Mouse (Mus musculus) kidney, adult 2 months (tissue): ENCODE measurements around the gene Lyz1. TPM values are rescaled to one million over a fixed set of nuclear protein-coding genes. Genes with fewer than 3 reads are reported as not detected.
"Not testable (repeated sequence)": the region's sequence is repeated elsewhere in the genome, so short reads cannot be mapped to it uniquely, and the experiment has no call there.

Experiments
- DNase-seq: peaks from one replicate; pipeline ENCODE4 v3.0.0; 2021
- H3K27ac ChIP-seq: fragments of 200-500 bp; 2 replicates; pipeline ENCODE4 v1.5.1; 2012; ENCODE audit warnings: low read depth, low read length, control low read depth, inconsistent platforms; ENCODE audit not compliant: insufficient read depth
- H3K27me3 ChIP-seq: fragments of 200-500 bp; replicated peaks from 2 replicates; pipeline ENCODE4 v1.6.1; 2012; ENCODE audit warnings: mild to moderate bottlenecking, moderate library complexity, low read length, inconsistent platforms; ENCODE audit not compliant: control insufficient read depth, insufficient read depth
- H3K36me3 ChIP-seq: fragments of 200-500 bp; 2 replicates; pipeline ENCODE4 v1.6.1; 2012; ENCODE audit warnings: mild to moderate bottlenecking, moderate library complexity, low read length, inconsistent platforms; ENCODE audit not compliant: control insufficient read depth, insufficient read depth
- H3K4me1 ChIP-seq: fragments of 200-500 bp; 2 replicates; pipeline ENCODE4 v1.6.1; 2011; ENCODE audit warnings: low read length; ENCODE audit not compliant: control insufficient read depth, insufficient read depth
- H3K4me3 ChIP-seq: fragments of 200-500 bp; 2 replicates; pipeline ENCODE4 v1.5.1; 2011; ENCODE audit warnings: mild to moderate bottlenecking, low read depth, low read length, control low read depth; ENCODE audit not compliant: insufficient read depth
- CTCF ChIP-seq: fragments of 200-500 bp; conservative IDR thresholded peaks from 2 replicates; pipeline ENCODE4 v1.5.1; 2011; ENCODE audit warnings: low read depth, mild to moderate bottlenecking, control low read depth, low read length, moderate library complexity, mixed read lengths; ENCODE audit not compliant: insufficient read depth, insufficient read length
- POLR2A ChIP-seq: fragments of 200-500 bp; IDR thresholded peaks from one replicate; pipeline ENCODE4 v1.6.1; 2011; ENCODE audit warnings: low read depth, low read length, control low read depth
- WGBS: fragments of 180-500 bp; shearing (Covaris S2); methylation state at CpG from one replicate; pipeline ENCODE4 v1.1.7; 2018; 5-methylcytosine and 5-hydroxymethylcytosine counted together
- polyA plus RNA-seq: library from polyadenylated mRNA; depleted of rRNA; stranded (reverse); fragments of >200 nt; gene quantifications from 2 replicates; pipeline ENCODE4 v1.2.3, GENCODE M21; 2012

The Lyz1 gene
- polyA plus RNA-seq, 1 experiment, result 6.2 TPM

DNA sequence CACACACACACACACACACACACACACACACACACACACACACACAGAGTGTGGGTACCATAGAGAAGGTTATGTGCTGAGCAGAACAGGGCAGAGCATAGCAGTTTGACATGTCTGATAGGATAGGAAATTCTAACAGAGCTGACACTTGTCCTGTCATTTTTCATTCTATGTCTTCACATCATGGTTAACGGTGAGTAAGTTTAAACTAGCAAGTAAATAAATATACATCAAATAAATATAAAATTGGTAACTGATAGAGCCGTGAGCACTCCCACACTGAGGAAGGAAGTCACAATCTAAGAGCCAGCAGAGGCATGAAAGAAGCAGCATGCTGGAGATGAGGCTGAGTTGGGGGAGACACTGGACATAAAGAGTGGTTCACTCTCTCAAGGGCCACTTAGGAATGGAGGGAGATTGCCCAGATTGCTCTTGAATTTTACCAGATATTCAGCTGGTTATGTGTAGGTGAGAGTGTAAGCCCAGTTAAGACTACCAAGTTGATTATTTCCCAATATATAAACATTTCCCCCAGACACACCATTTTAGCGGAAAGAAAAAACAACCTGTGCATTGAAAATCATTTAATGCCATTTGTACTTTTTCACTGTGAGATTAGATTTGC lies 5.3 kb downstream of the Lyz1 start:
- DNase-seq, result no peak
- no peak overlapping the region for H3K27ac ChIP-seq
- TF ChIP-seq CTCF, result no peak
- no peak for TF ChIP-seq POLR2A
- no peaks in the 10 kb centered on the region for H3K27me3 ChIP-seq
- no peaks in the 10 kb centered on the region for H3K36me3 ChIP-seq
- no peak overlapping the region for H3K4me3 ChIP-seq
- 78% methylated on average over 3 of the region's 3 CpGs for WGBS
- no peaks in the 10 kb centered on the region for H3K4me1 ChIP-seq

GRCm38 (mm10) chr10:117286366-117286970 lies 6.2 kb downstream of the Lyz1 start:
- 94% methylated on average over 6 of the region's 6 CpGs for WGBS
- no peaks in the 10 kb centered on the region for H3K27me3 ChIP-seq
- H3K4me1 ChIP-seq, result no peaks in the 10 kb centered on the region
- H3K27ac ChIP-seq, result no peak overlapping the region
- no peak for TF ChIP-seq POLR2A
- no peak for TF ChIP-seq CTCF
- H3K36me3 ChIP-seq, result no peaks in the 10 kb centered on the region
- no peak overlapping the region for H3K4me3 ChIP-seq
- no peak for DNase-seq

- not testable (repeated sequence) for H3K27ac ChIP-seq, H3K36me3 ChIP-seq, H3K4me1 ChIP-seq, H3K27me3 ChIP-seq, H3K4me3 ChIP-seq, DNase-seq
- 64% methylated on average over 3 of the region's 7 CpGs for WGBS
Measured at GRCm38 (mm10) chr10:117285584-117285983, 7.1 kb downstream of the Lyz1 start.

GRCm38 (mm10) chr10:117284578-117285520 lies 7.8 kb downstream of the Lyz1 start:
- no peak for TF ChIP-seq POLR2A
- no peak for TF ChIP-seq CTCF
- no peak overlapping the region for H3K27ac ChIP-seq
- H3K4me1 ChIP-seq, result no peaks in the 10 kb centered on the region
- H3K36me3 ChIP-seq, result no peaks in the 10 kb centered on the region
- no peak for DNase-seq
- WGBS, result 87% methylated on average over 10 of the region's 10 CpGs
- H3K27me3 ChIP-seq, result no peaks in the 10 kb centered on the region
- H3K4me3 ChIP-seq, result no peak overlapping the region

DNA sequence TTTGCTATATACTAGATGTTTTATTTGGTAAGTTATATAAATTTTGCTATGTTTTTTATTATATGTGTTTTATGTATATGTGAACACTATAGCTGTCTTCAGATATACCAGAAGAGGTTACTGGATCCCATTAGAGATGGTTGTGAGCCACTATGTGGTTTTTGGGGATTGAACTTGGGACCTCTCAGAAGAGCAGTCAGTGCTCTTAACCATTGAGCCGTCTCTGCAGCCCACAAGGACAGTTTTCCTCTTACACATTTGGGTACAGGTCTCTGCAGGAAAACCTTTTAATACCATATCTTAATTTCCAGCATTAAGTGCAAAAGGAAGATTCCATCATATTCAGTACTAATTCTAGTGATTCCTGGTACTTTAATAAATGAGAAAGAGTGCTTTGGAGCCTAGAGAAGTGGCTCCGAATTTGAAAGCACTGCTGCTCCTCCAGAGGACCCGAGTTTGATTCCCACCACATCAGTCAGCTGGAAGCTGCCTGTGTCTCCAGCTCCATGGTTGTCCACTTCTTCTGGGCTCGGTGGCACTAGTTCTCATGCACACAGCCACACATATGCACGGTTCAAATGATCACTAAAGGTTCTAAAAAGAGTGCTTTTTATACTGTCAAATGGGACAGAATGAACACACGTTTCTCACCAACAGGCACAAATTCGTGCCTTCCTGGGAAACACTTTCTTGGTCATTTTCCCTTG lies 8.6 kb downstream of the Lyz1 start:
- H3K4me3 ChIP-seq, result no peak overlapping the region
- H3K27me3 ChIP-seq, result no peaks in the 10 kb centered on the region
- H3K36me3 ChIP-seq, result no peaks in the 10 kb centered on the region
- H3K4me1 ChIP-seq, result no peaks in the 10 kb centered on the region
- DNase-seq, result no peak
- H3K27ac ChIP-seq, result no peak overlapping the region
- TF ChIP-seq CTCF, result no peak
- TF ChIP-seq POLR2A, result no peak
- WGBS, result 83% methylated on average over 7 of the region's 7 CpGs

GRCm38 (mm10) chr10:117283196-117283595 lies 9.5 kb downstream of the Lyz1 start:
- not testable (repeated sequence) for H3K27ac ChIP-seq, H3K4me3 ChIP-seq, DNase-seq, H3K4me1 ChIP-seq, H3K27me3 ChIP-seq, H3K36me3 ChIP-seq
- 82% methylated on average over 4 of the region's 4 CpGs for WGBS

- Histone ChIP-seq H3K4me3 (no peak overlapping the region), H3K27ac (no peak overlapping the region), H3K27me3 (no peaks in the 10 kb centered on the region), H3K36me3 (no peaks in the 10 kb centered on the region), H3K4me1 (no peaks in the 10 kb centered on the region)
- 81% methylated on average over 2 of the region's 2 CpGs for WGBS
- DNase-seq, result no peak
- TF ChIP-seq POLR2A (no peak), CTCF (no peak)
Measured at GRCm38 (mm10) chr10:117282551-117282950, 10.1 kb downstream of the Lyz1 start.
